Mouse (Mus musculus) splenic B cell, adult 2 months (primary cell): ENCODE results near the gene Dclk1.

Source experiments
- DNase-seq: peaks from one replicate; pipeline ENCODE4 v3.0.0-alpha.2; 2011; ENCODE audit warnings: low read depth, low spot score
- H3K27me3 ChIP-seq: 2 replicates; pipeline ENCODE4 v1.6.1; 2012; ENCODE audit warnings: mild to moderate bottlenecking, low read length, moderate library complexity, mixed read lengths; ENCODE audit not compliant: control insufficient read depth, poor library complexity, insufficient read depth, severe bottlenecking
- H3K36me3 ChIP-seq: 2 replicates; pipeline ENCODE4 v1.6.1; 2012; ENCODE audit warnings: mild to moderate bottlenecking, low read length, moderate library complexity, mixed read lengths; ENCODE audit not compliant: control insufficient read depth, poor library complexity, insufficient read depth, severe bottlenecking

The Dclk1 gene

DNA sequence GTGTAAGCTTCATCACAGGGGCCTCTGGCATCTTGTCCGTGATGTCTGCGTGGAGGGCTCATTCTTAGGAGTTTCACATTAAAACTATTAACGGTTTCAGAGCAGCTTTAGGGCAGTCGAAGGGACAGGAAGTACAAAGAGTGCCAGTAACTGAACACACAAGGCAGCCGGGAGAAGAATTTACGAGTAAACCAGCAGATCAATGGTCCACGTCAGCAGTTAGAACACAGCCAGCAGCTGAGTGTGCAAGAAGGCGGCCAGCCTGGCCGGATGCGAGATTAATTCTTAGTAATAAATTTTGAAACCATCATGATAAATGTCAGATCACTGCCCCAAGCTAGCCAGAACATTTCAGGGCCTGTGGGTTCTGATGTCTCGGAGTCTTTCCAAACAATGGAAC, 94.7 kb downstream of the Dclk1 start:
- DNase-seq, result no peak
- H3K36me3 ChIP-seq, result no peaks in the 10 kb centered on the region

DNA sequence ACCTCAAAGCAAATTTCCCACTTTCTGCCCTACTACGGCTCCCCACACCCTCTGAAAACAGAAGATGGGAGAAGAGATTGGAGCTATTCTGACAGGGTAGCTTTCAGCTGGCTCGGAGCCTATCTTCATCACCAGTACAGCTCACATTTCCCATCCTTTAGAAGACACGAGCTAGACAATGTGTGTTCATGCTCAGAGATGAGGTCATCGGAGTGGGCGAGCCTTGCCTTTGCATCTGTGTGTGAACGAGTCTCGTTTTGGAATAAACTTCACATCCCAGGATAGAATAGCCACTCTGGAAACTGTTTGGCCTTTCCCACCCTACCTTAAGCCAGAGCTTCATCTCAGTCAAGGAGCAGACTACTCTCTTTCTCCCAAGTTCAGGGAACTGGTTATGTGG, 95.5 kb downstream of the Dclk1 start:
- H3K36me3 ChIP-seq, result no peaks in the 10 kb centered on the region
- no peaks in the 10 kb centered on the region for H3K27me3 ChIP-seq
- DNase-seq, result no peak

More for the DNA sequence above, 94.7 kb downstream of the Dclk1 start:
- no peaks in the 10 kb centered on the region for H3K27me3 ChIP-seq

DNA sequence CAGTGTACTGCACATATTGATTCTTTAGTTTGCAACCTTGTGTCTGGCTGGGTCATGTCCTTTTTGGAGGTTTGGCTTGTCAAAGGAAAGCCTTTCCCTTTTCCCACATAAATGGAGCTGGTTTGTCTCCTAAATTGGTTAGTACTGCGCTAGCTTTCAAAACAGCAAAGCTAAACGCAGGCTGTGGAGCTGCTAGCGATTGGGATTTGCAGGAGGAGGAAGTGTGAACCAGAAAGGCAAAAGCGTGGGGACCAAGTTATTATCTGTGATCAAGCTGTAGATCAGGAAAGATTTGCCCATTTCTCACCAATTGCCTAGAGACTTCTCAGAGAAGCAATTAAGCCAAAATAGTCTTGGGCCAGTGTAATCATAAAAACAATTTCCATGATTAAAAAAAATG, 100.3 kb downstream of the Dclk1 start:
- H3K27me3 ChIP-seq, result no peaks in the 10 kb centered on the region
- H3K36me3 ChIP-seq, result no peaks in the 10 kb centered on the region
- DNase-seq, result no peak

GRCm38 (mm10) chr3:55347371-55348025, 105.3 kb downstream of the Dclk1 start:
- DNase-seq, result no peak
- Histone ChIP-seq H3K36me3 (no peaks in the 10 kb centered on the region), H3K27me3 (no peaks in the 10 kb centered on the region)

DNA sequence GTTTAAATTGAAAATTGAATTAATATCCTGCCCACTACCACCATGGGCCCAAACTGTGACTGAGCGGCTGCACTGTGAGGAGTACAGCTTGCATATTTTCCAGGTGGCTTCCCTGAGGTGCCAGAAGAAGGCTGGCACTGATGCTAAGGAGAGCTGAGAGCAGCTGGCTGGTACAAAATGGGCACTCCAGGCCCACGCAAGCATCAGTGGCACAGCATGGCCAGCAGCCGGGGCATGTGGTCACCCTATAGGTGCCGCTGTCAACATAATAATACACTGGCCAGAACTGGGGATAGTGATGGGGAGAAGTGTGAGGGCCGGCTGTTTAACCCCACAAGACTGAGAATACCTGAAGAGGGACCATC, 105.8 kb downstream of the Dclk1 start:
- H3K36me3 ChIP-seq, result no peaks in the 10 kb centered on the region
- no peaks in the 10 kb centered on the region for H3K27me3 ChIP-seq
- no peak for DNase-seq

DNA sequence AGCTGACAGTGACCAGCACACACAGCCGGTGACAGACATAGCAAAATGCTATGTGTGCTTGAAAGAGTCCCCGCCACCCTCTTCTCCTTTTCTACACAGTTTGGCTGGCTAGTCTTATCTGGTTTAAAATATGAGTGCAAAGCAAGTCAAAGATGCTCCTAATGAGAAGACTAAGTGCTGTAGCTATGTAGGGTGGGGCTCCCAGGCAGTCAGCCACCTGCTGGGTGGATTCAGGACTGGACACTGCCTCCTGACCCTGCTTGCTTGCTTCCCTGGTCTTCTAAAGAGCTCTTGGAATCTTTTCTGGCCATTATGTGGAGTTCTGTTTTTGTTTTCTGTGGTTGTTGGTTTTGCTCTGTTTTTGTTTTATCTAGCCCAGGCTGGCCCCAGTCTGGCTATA, 108.0 kb downstream of the Dclk1 start:
- no peaks in the 10 kb centered on the region for H3K36me3 ChIP-seq
- DNase-seq, result no peak
- no peaks in the 10 kb centered on the region for H3K27me3 ChIP-seq

DNA sequence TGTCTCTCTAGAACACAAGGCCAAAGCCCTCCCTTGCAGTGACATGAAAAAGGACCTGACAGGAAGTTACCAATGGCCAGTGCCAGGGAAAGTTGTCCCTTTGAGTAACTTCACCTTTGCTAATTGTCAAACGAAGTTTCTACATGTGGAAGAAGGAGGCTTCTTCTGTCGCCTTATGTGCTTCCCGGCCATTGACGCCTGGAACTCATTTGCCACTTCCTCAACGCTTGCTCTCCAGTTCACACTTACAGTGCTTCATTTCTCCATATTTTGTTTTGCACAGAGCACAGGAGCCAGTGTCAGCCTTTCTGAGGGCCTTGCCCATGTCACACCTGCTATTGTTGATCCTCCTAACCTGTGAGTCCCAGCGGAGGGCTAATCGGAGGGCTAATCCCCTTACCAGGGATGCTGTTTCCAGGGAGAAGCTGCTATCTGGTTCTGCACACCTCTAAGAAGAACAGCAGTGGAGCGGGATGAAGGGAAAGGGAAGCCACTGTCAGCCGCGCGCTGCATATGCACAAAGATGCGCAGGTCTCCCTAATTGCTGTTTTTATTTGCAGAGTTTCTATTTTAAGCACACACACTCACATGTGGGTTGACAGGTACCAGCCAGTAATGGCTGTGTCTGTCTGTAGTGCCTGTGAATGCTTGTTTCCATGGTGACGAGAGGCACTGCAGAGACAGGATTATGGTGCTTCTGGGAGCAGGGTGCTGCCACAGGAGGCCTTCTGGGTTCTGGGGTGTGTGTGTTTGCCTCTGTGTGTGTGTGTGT, 109.3 kb downstream of the Dclk1 start:
- DNase-seq, result no peak
- Histone ChIP-seq H3K27me3 (no peaks in the 10 kb centered on the region), H3K36me3 (no peaks in the 10 kb centered on the region)

DNA sequence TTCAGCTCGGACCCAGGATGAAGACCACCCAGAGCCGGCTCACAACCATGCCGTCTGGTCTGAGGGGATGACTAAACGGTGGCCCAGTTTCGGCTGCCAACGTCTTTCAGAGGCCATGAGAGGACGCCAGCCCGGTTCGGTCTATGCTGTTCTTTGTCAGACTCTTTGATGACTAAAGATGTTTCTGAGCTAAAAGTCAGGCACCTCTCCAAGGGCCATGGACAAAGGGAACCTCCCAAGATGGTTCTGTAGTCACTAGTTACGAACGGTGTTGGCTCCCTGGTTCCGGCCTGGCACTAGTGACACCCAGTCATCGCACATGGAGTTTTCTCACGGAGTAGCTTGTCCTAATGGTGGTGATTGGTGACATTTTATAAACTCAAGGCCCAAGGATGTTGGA, 110.4 kb downstream of the Dclk1 start:
- H3K36me3 ChIP-seq, result no peaks in the 10 kb centered on the region
- no peaks in the 10 kb centered on the region for H3K27me3 ChIP-seq
- no peak for DNase-seq

- Histone ChIP-seq H3K36me3 (no peaks in the 10 kb centered on the region), H3K27me3 (no peaks in the 10 kb centered on the region)
- DNase-seq, result no peak
Observed at GRCm38 (mm10) chr3:55353169-55353568, 111.0 kb downstream of the Dclk1 start.

DNA sequence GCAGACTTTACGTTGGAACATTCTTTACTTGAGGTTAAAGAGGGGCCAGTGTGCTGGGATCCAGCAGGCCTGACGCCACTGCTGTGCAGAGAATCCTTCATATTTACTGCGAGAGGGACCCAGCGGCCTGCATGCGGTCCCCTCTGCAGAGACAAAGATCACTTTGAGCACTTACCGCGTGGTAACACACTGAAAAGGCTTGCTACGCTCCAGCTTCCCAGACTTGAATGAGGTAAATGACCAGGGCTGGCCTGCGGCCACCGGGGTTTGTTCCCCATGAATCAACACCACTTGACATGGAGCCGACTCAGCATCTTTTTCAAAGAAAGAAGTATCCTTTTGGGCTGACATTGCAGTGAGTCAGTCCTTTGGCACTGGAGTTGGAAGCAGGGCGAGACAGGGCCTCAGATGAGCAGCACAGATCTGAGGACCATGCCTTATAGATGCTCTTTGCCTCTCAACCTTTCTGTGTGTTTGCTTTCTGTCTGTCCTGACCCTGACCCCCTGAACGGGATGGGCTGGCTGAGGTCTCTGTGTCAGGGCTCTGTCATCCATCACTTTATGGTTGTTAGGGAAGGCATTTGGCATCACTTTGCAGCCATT, 111.8 kb downstream of the Dclk1 start:
- no peak for DNase-seq
- Histone ChIP-seq H3K36me3 (no peaks in the 10 kb centered on the region), H3K27me3 (no peaks in the 10 kb centered on the region)

DNA sequence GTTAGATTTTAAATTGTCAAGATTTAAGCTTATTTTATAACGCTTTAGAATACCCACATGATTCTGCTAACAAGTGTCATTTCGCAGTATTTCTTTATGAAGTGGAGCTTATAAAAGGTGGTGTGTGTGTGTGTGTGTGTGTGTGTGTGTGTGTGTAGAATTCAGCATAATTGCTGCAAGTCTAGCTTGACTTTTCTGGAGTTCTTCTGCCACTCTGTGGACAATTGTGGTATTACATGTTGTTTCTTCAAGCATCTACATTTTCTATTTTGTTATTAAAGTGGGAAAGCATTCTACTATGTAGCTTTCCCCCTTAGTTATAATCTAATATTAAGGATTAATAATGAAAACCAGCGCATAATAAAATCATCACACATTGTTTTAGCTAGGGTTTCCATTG, 112.6 kb downstream of the Dclk1 start:
- Histone ChIP-seq H3K36me3 (no peaks in the 10 kb centered on the region), H3K27me3 (no peaks in the 10 kb centered on the region)
- no peak for DNase-seq

DNA sequence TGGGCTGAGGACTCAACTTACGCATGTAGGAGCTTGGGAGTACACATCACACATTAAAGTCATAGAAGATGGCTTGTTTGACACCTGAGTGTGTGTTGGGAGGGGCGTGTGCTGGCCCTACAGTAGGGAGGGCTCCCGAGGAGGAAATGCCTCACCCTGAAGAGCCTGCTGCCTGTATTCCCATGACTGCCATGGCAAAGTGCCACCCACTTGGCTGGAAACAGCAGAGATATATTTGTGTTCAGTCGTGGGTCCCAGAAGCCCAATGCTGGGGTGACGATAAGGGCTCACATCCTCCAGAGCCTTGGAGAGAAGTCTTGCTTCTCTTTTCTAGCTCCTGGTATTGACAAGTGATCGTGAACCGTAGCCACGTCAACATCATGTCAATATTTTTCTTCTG, 116.3 kb downstream of the Dclk1 start:
- DNase-seq, result no peak
- H3K27me3 ChIP-seq, result no peaks in the 10 kb centered on the region
- no peaks in the 10 kb centered on the region for H3K36me3 ChIP-seq

GRCm38 (mm10) chr3:55360836-55361235, 118.7 kb downstream of the Dclk1 start:
- Histone ChIP-seq H3K36me3 (no peaks in the 10 kb centered on the region), H3K27me3 (no peaks in the 10 kb centered on the region)
- DNase-seq, result no peak

DNA sequence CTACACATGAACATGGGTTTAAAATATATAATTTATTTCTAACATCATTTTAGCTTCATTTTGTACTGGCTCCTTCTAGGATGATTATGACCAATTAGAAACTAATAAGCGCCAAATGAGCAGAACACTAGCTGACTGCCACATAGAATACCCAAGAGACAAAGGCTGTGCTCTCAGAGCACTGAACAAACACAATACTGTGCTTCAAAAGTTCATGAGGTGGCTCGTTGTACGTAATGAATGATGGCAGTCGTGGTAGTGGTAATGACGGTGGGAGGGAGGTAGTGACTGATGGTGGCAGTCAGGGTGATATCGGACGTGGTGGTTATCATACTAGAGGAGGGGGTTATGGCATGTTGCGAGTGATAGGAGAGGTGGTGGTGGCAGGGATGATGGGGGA, 125.0 kb downstream of the Dclk1 start:
- Histone ChIP-seq H3K27me3 (no peaks in the 10 kb centered on the region), H3K36me3 (no peaks in the 10 kb centered on the region)
- DNase-seq, result no peak

DNA sequence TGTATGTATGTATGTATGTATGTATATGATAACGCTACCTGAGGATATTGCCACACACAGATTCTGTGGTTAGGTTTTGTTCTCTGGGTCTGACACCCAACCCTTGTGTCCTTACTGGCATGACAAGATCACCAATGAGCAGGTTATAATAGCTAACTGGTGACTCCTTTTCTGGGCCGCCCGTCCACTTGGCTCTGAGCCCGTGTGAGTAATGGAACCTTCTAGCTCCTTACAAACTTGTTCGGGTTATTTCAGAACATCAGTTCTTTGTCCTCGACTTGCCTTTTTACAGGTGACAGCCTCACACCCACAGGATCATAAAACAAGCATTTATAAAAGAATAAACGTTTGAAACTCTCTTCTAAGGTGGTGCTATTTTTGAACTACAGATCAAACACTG, 127.0 kb downstream of the Dclk1 start:
- Histone ChIP-seq H3K36me3 (no peaks in the 10 kb centered on the region), H3K27me3 (no peaks in the 10 kb centered on the region; the same call in 1 of the 2 replicates)
- no peak for DNase-seq
